Mouse (Mus musculus) granulocyte monocyte progenitor cell, adult 5-6 weeks (primary cell): ENCODE results near the gene Cacnb1. TPM values are rescaled to one million over a fixed set of nuclear protein-coding genes. Genes with fewer than 3 reads are reported as not detected.

Experiments
- ATAC-seq: replicated peaks from 2 replicates; pipeline ENCODE4 v1.8.0; 2016; ENCODE audit warnings: mild to moderate bottlenecking, moderate TSS enrichment, inconsistent platforms; ENCODE audit not compliant: poor library complexity, severe bottlenecking
- total RNA-seq, 2 experiments: library from RNA; stranded (forward) in 1 of 2; stranded (reverse) in 1 of 2; fragments of 200-712, 200-1000 nt in 1 of 2; fragments of >200 nt in 1 of 2; fragmentation: Nextera tagmentation in 1 of 2; gene quantifications; 2 replicates each; pipeline ENCODE4 v1.2.3; 2014 to 2017

The Cacnb1 gene
- total RNA-seq, 2 experiments from 2014 or later, result 0.71 to 0.77 TPM

- ATAC-seq, result peak; percentile 43
Observed at GRCm38 (mm10) chr11:98018222-98018621, 4.6 kb downstream of the Cacnb1 start.

DNA sequence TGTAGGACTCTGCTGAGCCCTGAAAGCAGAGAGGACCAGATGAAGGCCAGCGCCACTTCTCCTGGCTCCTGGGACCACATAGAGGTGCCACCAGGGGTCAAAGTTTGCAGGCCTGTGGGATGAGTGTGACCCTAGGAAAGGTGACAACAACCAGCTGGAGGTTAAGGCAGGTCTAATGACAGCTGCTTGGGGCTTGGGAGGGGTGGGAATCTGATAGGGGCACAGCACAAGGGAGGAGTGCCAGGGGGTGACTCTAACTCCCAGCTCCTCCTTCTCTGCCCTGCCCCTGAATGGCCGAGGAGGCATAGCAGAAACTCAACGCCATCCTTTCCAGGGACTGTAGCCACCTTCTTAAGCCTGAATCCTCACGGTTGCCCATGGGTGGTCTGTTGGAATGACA is 6.0 kb downstream of the Cacnb1 start:
- ATAC-seq, result no peak

GRCm38 (mm10) chr11:98016177-98016576 is 6.7 kb downstream of the Cacnb1 start:
- ATAC-seq, result no peak

DNA sequence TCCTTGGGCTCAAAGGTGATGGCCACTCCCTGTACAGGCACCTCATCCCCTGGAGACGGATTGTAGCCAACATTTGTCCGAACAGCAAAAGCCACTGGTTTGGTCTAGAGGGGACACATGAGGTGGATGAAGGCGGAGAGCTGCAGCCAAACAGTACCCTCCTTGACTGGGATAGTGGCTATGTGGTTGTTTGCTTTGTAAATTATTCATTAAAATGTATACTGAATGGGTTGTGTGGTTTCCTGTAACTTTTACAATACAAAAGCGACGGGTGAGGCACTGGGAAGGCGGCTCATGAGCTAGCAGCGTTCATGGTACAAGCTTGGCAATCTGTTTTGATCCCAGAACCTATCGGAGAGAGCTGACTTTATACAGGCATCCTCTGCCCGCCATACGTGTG is 10.0 kb downstream of the Cacnb1 start:
- ATAC-seq, result no peak

DNA sequence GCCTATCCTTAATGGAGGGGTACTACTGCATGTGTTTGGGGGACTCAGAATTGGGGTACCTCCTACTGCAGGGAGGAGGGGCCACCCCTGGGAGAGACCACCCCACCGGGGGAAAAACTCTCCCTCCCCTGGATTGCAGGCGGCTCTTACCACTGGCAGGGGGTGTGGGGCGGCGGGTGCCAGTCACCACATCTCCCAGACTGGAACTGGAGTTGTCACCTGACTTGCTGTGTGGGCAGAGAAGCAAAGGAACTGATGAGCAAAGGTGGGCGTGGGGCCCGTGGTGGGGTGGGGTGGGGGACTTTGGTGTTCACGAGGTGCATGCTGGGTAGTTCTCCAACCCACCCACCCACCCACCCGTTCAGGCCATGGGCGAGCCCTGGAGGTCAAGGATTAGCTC is 11.1 kb downstream of the Cacnb1 start:
- no peak for ATAC-seq

GRCm38 (mm10) chr11:98008087-98008486 is 14.7 kb downstream of the Cacnb1 start:
- ATAC-seq, result peak; percentile 78

GRCm38 (mm10) chr11:98005686-98006085 is 17.1 kb downstream of the Cacnb1 start:
- no peak for ATAC-seq

DNA sequence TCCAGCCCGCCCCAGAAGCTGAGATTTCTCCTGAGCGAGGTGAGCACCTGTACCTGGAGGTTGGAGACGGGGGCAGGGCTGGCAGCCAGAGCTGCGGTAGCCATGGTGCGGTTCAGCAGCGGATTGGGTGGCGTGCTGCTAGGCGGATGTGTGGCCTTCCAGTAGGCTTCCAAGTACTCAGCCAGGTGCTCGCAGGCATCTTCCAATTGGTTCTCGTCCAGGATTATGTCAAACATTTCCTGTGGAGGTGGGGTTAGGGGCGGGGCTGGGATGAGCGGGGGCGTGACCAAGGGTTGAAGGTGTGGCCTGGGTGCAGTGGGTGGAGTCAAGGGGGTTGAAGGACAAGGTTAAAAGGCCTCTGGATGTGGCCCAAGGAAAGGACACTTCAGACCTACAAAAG is 17.8 kb downstream of the Cacnb1 start:
- ATAC-seq, result no peak

GRCm38 (mm10) chr11:98004161-98004560 is 18.7 kb downstream of the Cacnb1 start:
- ATAC-seq, result no peak

DNA sequence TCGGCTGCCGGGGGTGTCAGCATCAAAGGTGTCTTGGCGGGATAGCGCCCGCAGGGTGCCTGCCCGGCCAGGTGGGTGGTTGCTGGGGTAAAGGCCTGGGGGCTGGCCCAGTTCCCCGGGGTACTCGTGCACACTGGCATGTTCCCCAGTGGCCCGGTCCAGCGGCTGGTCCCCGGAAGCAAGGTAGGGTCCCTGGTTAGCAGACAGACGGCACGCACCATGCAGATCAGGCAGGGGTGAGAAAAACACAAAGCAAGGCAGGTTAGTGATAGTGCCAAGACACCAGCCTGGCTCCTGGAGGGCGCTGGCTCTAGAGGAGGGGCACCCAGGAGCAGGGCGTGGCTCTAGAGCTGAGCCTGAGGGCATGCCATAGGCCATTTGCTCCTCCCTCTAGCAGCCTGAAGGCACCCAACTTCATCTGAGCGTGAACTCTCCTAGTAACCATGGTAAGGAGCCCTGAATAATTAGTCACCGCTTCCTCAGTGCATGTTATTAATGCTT is 19.6 kb downstream of the Cacnb1 start:
- ATAC-seq, result no peak

DNA sequence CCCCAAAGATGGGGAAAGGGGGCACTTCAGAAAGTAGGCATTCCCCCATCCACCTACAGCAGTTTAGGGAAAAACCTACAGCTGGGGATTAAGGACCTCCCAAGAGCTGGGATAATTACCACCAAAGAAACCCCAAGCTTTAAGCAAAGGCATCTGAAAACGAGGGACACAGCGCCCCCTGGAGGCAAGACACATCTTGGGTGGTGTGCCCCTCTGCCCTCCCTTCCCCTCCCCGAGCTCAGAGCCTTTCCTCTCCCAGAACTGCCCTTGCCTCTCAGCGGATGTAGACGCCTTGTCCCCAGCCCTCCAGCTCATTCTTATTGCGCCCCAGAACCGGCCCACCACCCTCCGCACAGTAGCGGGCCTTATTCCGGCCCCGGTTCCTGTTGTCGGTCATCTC is 20.2 kb downstream of the Cacnb1 start:
- ATAC-seq, result peak; percentile 47

- no peak for ATAC-seq
Observed at GRCm38 (mm10) chr11:98001986-98002385, 20.8 kb downstream of the Cacnb1 start.

- ATAC-seq, result no peak
Observed at GRCm38 (mm10) chr11:98001351-98001824, 21.4 kb downstream of the Cacnb1 start.

- ATAC-seq, result no peak
Observed at GRCm38 (mm10) chr11:98000378-98001140, 22.3 kb downstream of the Cacnb1 start.

DNA sequence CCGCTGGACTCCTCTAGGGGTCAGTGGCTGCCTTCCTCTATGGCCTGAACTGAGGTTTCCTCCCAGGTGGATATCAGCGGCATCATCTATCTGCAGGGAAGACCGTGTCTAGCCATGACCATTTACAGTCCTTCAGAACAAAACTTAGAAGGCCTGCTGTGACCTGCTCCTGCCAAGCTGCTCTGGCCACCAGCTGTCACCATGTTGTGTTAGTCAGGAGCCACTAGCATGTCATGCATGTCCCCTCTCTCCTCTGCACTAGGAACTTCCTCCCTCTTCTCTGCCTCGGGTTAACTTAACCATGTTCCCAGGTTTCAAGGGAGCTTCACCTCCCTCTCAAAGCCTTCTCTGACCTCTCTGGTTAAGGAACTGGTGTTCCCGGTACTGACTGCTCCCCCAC is 23.1 kb downstream of the Cacnb1 start:
- no peak for ATAC-seq

DNA sequence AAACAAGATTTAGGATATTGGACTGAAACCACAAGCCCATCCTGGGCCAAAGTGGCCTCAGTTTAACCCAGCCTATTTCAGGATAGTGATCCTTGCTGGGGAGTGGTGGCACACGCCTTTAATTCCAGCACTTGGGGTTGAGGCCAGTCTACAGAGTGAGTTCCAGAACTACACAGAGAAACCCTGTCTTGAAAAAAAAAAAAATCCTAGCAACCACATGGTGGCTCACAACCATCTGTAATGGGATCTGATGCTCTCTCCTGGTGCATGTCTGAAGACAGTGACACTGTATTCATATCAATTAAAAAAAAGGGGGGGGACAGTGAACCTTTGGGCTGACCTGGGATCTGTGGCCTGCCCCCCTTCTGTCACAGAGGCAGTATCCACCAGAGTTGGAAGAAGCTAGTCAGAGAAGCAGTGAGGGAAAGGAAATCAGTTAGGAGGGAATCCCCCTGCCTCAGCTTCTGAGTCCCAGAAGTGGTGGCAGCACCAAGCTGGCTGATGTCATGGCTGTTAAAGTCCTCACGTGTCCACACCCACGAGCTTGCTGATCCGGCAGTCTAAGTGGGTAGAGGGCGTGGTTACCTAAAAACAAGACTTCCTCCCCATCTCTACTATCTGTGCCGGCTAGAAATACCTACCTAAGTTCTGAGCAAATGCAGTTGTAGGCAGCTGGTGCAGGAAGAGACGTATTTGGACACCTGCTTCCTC is 23.8 kb downstream of the Cacnb1 start:
- no peak for ATAC-seq

DNA sequence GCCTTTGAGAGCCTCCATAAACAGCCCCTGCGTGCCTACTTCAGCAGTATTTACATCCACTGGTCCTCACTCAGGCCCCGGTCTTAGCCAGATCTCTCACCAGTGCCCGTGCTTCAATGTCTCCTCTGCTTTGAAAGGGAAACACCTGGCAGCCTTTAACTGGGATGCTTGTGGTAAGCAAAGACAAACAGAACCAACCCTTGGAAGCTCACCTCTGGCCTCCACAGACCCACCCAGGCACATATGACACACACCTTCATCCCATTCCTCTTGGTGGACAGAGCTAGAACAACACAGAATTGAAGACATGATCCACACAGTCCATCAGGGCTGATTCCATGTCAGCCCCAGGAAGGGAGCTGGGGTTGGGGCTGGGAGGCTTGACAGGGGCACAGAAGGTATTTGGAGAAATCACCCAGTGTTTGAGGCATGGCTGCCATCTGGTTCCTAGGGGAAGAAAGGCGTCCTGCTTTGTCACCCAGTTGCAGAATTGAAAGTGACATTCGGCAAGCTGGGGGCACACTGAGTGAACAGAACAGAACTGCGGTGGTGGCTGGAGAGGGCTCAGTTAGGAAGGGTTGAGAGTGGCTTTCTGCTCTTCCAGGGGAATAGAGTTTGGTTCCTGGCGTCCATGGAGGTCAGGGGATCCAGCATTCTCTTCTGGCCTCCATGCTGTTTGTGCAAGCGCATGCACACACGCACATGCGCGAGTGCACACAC is 24.6 kb downstream of the Cacnb1 start:
- ATAC-seq, result peak; percentile 23; the same call in 1 of the 2 replicates

GRCm38 (mm10) chr11:97997387-97997960 is 25.4 kb downstream of the Cacnb1 start:
- 0 out of 2 replicates have a peak, but pooled peaks have one; percentile 14 for ATAC-seq

GRCm38 (mm10) chr11:97996691-97997090 is 26.1 kb downstream of the Cacnb1 start:
- ATAC-seq, result no peak

GRCm38 (mm10) chr11:97995564-97996288 is 27.1 kb downstream of the Cacnb1 start, which contains the start of gene Arl5c:
Gene Arl5c, minus strand, starts transcription at chr11:97996181.
- ATAC-seq, result peak; percentile 67
